Mouse (Mus musculus) hindbrain, embryonic 13.5 days (tissue): Measurements from ENCODE around the gene Gm20388. TPM values are rescaled to one million over a fixed set of nuclear protein-coding genes. Genes with fewer than 3 reads are reported as not detected.

ENCODE experiments used
- ATAC-seq: fragments of 200-750 bp; cut with Nextera tagmentation; 2 replicates; pipeline ENCODE4 v1.8.0; 2017; ENCODE audit warnings: moderate TSS enrichment; ENCODE audit not compliant: low FRiP score
- H3K27ac ChIP-seq: fragments of 300-500 bp; sonication (generic); 2 replicates; pipeline ENCODE4 v1.5.1; 2015; ENCODE audit warnings: inconsistent platforms, mild to moderate bottlenecking, moderate library complexity
- H3K27me3 ChIP-seq: fragments of 300-500 bp; sonication (generic); 2 replicates; pipeline ENCODE4 v1.6.1; 2015; ENCODE audit warnings: mild to moderate bottlenecking, inconsistent platforms
- H3K36me3 ChIP-seq: fragments of 300-500 bp; sonication (generic); 2 replicates; pipeline ENCODE4 v1.6.1; 2015; ENCODE audit warnings: mild to moderate bottlenecking, inconsistent platforms
- H3K4me1 ChIP-seq: fragments of 300-500 bp; sonication (generic); replicated peaks from 2 replicates; pipeline ENCODE4 v1.6.1; 2015; ENCODE audit warnings: inconsistent platforms
- H3K4me2 ChIP-seq: fragments of 300-500 bp; sonication (generic); 2 replicates; pipeline ENCODE4 v1.6.1; 2015; ENCODE audit warnings: inconsistent platforms, mild to moderate bottlenecking, moderate library complexity
- H3K4me3 ChIP-seq: fragments of 300-500 bp; sonication (generic); 2 replicates; pipeline ENCODE4 v1.5.1; 2015; ENCODE audit warnings: mild to moderate bottlenecking, inconsistent platforms
- H3K9ac ChIP-seq: fragments of 300-500 bp; sonication (generic); 2 replicates; pipeline ENCODE4 v1.6.1; 2015; ENCODE audit warnings: mild to moderate bottlenecking, inconsistent platforms
- H3K9me3 ChIP-seq: fragments of 300-500 bp; sonication (generic); 2 replicates; pipeline ENCODE4 v1.6.1; 2016; ENCODE audit warnings: inconsistent platforms
- WGBS: fragments of 180-500 bp; shearing (Covaris S2); methylation state at CpG from one replicate; pipeline ENCODE4 v1.1.7; 2015; 5-methylcytosine and 5-hydroxymethylcytosine counted together
- polyA plus RNA-seq: library from polyadenylated mRNA; unstranded; fragments of >200 nt; fragmentation: Nextera tagmentation; extraction: Ambion mirVana; gene quantifications from 2 replicates; pipeline ENCODE4 v1.2.1, GENCODE M21; 2015

Gm20388 gene
- polyA plus RNA-seq, 1 experiment from 2014 or later = 1.9 TPM

- no peak for ATAC-seq
- Histone ChIP-seq H3K4me1 (0 out of 2 replicates have a peak, but pooled peaks cover 8% of the 10 kb centered on the region), H3K9ac (0 out of 2 replicates have a peak overlapping the region, but pooled peaks have one; percentile 3), H3K36me3 (no peaks in the 10 kb centered on the region), H3K4me3 (no peak overlapping the region), H3K4me2 (no peak overlapping the region), H3K27ac (no peak overlapping the region), H3K9me3 (no peaks in the 10 kb centered on the region), H3K27me3 (0 out of 2 replicates have a peak, but pooled peaks cover 11% of the 10 kb centered on the region)
- WGBS = 81% methylated on average over 8 of the region's 8 CpGs
Observed at GRCm38 (mm10) chr8:120685591-120685990, 775.0 kb downstream of the Gm20388 start.

GRCm38 (mm10) chr8:120686051-120686450 is 775.4 kb downstream of the Gm20388 start:
- Histone ChIP-seq H3K4me2 (no peak overlapping the region), H3K4me1 (0 out of 2 replicates have a peak, but pooled peaks cover 8% of the 10 kb centered on the region), H3K27ac (no peak overlapping the region), H3K4me3 (no peak overlapping the region), H3K36me3 (no peaks in the 10 kb centered on the region), H3K27me3 (0 out of 2 replicates have a peak, but pooled peaks cover 10% of the 10 kb centered on the region), H3K9me3 (no peaks in the 10 kb centered on the region), H3K9ac (no peak overlapping the region)
- 88% methylated on average over 13 of the region's 13 CpGs for WGBS
- no peak for ATAC-seq

GRCm38 (mm10) chr8:120686576-120686975 is 775.9 kb downstream of the Gm20388 start:
- Histone ChIP-seq H3K9ac (no peak overlapping the region), H3K4me1 (0 out of 2 replicates have a peak, but pooled peaks cover 8% of the 10 kb centered on the region), H3K9me3 (no peaks in the 10 kb centered on the region), H3K27me3 (0 out of 2 replicates have a peak, but pooled peaks cover 8% of the 10 kb centered on the region), H3K4me3 (no peak overlapping the region), H3K36me3 (no peaks in the 10 kb centered on the region), H3K27ac (no peak overlapping the region), H3K4me2 (no peak overlapping the region)
- WGBS = 89% methylated on average over 5 of the region's 5 CpGs
- no peak for ATAC-seq

- Histone ChIP-seq H3K27me3 (0 out of 2 replicates have a peak, but pooled peaks cover 8% of the 10 kb centered on the region), H3K9me3 (no peaks in the 10 kb centered on the region), H3K27ac (no peak overlapping the region), H3K4me2 (no peak overlapping the region), H3K36me3 (no peaks in the 10 kb centered on the region), H3K4me3 (no peak overlapping the region), H3K4me1 (0 out of 2 replicates have a peak, but pooled peaks cover 8% of the 10 kb centered on the region), H3K9ac (no peak overlapping the region)
- 69% methylated on average over 8 of the region's 8 CpGs for WGBS
- ATAC-seq = no peak
Observed at GRCm38 (mm10) chr8:120687786-120688185, 777.1 kb downstream of the Gm20388 start.

- Histone ChIP-seq H3K4me1 (0 out of 2 replicates have a peak, but pooled peaks cover 8% of the 10 kb centered on the region), H3K27me3 (0 out of 2 replicates have a peak, but pooled peaks cover 8% of the 10 kb centered on the region), H3K9me3 (no peaks in the 10 kb centered on the region), H3K27ac (no peak overlapping the region), H3K9ac (no peak overlapping the region), H3K4me3 (no peak overlapping the region), H3K36me3 (no peaks in the 10 kb centered on the region), H3K4me2 (no peak overlapping the region)
- 91% methylated on average over 7 of the region's 7 CpGs for WGBS
- ATAC-seq = no peak
Observed at GRCm38 (mm10) chr8:120688511-120688910, 777.9 kb downstream of the Gm20388 start.

GRCm38 (mm10) chr8:120692934-120693333 is 782.3 kb downstream of the Gm20388 start:
- Histone ChIP-seq H3K27me3 (0 out of 2 replicates have a peak, but pooled peaks cover 8% of the 10 kb centered on the region), H3K9ac (no peak overlapping the region), H3K4me3 (no peak overlapping the region), H3K4me2 (no peak overlapping the region), H3K27ac (no peak overlapping the region), H3K9me3 (no peaks in the 10 kb centered on the region), H3K4me1 (peaks cover 11% of the 10 kb centered on the region), H3K36me3 (no peaks in the 10 kb centered on the region)
- WGBS = 75% methylated on average over 4 of the region's 4 CpGs
- no peak for ATAC-seq

- Histone ChIP-seq H3K4me3 (no peak overlapping the region), H3K9me3 (no peaks in the 10 kb centered on the region), H3K9ac (no peak overlapping the region), H3K4me1 (peaks cover 11% of the 10 kb centered on the region), H3K27ac (no peak overlapping the region), H3K4me2 (no peak overlapping the region), H3K36me3 (no peaks in the 10 kb centered on the region), H3K27me3 (0 out of 2 replicates have a peak, but pooled peaks cover under 1% of the 10 kb centered on the region)
- 57% methylated on average over 22 of the region's 22 CpGs for WGBS
- no peak for ATAC-seq
Observed at GRCm38 (mm10) chr8:120693861-120694493, 783.3 kb downstream of the Gm20388 start.

GRCm38 (mm10) chr8:120696401-120697153 is 785.9 kb downstream of the Gm20388 start:
- H3K9me3 ChIP-seq = no peaks in the 10 kb centered on the region
- 0 out of 2 replicates have a peak overlapping the region, but pooled peaks have one; percentile 19 for H3K27ac ChIP-seq

GRCm38 (mm10) chr8:120697154-120697978 is 786.7 kb downstream of the Gm20388 start:
- H3K4me2 ChIP-seq = no peak overlapping the region
- H3K36me3 ChIP-seq = no peaks in the 10 kb centered on the region
- 0 out of 2 replicates have a peak overlapping the region, but pooled peaks have one; percentile 19 for H3K27ac ChIP-seq
- peaks cover 11% of the 10 kb centered on the region for H3K4me1 ChIP-seq
- no peak overlapping the region for H3K9ac ChIP-seq
- 76% methylated on average over 17 of the region's 17 CpGs for WGBS
- H3K9me3 ChIP-seq = no peaks in the 10 kb centered on the region
- ATAC-seq = no peak
- no peaks in the 10 kb centered on the region for H3K27me3 ChIP-seq
- no peak overlapping the region for H3K4me3 ChIP-seq

More at GRCm38 (mm10) chr8:120696401-120697153, 785.9 kb downstream of the Gm20388 start:
- no peak overlapping the region for H3K4me3 ChIP-seq
- H3K4me1 ChIP-seq = peaks cover 11% of the 10 kb centered on the region
- 55% methylated on average over 13 of the region's 13 CpGs for WGBS
- H3K4me2 ChIP-seq = no peak overlapping the region
- no peak overlapping the region for H3K9ac ChIP-seq
- no peaks in the 10 kb centered on the region for H3K36me3 ChIP-seq
- no peak for ATAC-seq
- H3K27me3 ChIP-seq = no peaks in the 10 kb centered on the region

- Histone ChIP-seq H3K36me3 (no peaks in the 10 kb centered on the region), H3K4me3 (no peak overlapping the region), H3K27me3 (0 out of 2 replicates have a peak, but pooled peaks cover 2% of the 10 kb centered on the region), H3K9me3 (no peaks in the 10 kb centered on the region), H3K27ac (no peak overlapping the region), H3K4me2 (no peak overlapping the region), H3K9ac (no peak overlapping the region), H3K4me1 (peaks cover 11% of the 10 kb centered on the region)
- ATAC-seq = no peak
Observed at GRCm38 (mm10) chr8:120697979-120698272, 787.3 kb downstream of the Gm20388 start.

- Histone ChIP-seq H3K27me3 (0 out of 2 replicates have a peak, but pooled peaks cover 3% of the 10 kb centered on the region), H3K9ac (no peak overlapping the region), H3K27ac (no peak overlapping the region), H3K36me3 (no peaks in the 10 kb centered on the region), H3K9me3 (no peaks in the 10 kb centered on the region), H3K4me2 (no peak overlapping the region), H3K4me1 (peaks cover 11% of the 10 kb centered on the region), H3K4me3 (no peak overlapping the region)
- ATAC-seq = no peak
- WGBS = 86% methylated on average over 7 of the region's 7 CpGs
Observed at GRCm38 (mm10) chr8:120698426-120698825, 787.8 kb downstream of the Gm20388 start.

GRCm38 (mm10) chr8:120699079-120699478 is 788.4 kb downstream of the Gm20388 start:
- H3K27ac ChIP-seq = no peak overlapping the region
- H3K4me1 ChIP-seq = peaks cover 11% of the 10 kb centered on the region
- H3K9me3 ChIP-seq = no peaks in the 10 kb centered on the region
- 0 out of 2 replicates have a peak, but pooled peaks cover 3% of the 10 kb centered on the region for H3K27me3 ChIP-seq
- H3K9ac ChIP-seq = no peak overlapping the region
- no peak overlapping the region for H3K4me3 ChIP-seq
- no peak overlapping the region for H3K4me2 ChIP-seq
- 84% methylated on average over 6 of the region's 6 CpGs for WGBS
- H3K36me3 ChIP-seq = no peaks in the 10 kb centered on the region
- ATAC-seq = no peak
